Mouse (Mus musculus): ENCODE measurements around the gene Tbcd. TPM values are rescaled to one million over a fixed set of nuclear protein-coding genes. Genes with fewer than 3 reads are reported as not detected.
"Not testable (repeated sequence)": the region's sequence is repeated elsewhere in the genome, so short reads cannot be mapped to it uniquely, and the experiment has no call there.

Tbcd gene
- polyA plus RNA-seq, 1 experiment: 90.0 TPM

DNA sequence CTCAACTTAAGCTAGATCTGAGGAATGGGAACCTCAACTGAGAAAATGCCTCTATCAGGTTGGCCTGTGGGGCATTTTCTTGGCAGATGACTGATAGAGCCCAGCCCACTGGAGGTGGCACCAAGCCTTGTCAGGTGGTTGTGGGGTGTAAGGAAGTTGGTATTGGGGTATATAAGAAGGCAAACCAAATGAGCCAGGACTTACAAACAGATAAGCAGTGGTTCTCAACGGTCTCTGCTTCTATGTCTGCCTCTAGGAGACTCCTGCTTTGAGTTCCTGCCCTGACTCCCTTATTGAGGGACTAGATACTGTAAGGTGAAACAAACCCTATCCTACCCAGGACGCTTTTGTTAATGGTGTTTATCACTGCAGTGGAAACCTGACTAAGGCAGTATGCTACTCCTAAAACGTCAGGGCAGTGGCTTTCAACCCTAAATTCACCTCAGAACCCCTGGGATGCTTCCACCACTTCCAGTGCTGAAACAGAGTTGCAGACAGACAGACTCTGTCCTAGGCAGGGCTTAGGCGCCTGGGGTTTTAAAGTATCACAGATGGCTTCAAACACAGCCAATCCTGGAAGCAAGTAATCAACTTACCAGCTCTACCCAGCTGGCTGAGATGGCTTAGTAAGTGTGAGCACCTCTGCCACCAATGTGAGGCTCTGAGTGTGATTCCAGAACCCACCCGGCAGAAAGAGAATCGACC is 204.2 kb downstream of the Tbcd start:
- H3K27ac ChIP-seq (ENCODE audit: control insufficient read depth, insufficient read depth, low read length): 0 out of 2 replicates have a peak overlapping the region, but pooled peaks have one; percentile 10
- DNase-seq: no peak
- TF ChIP-seq CTCF (IDR thresholded peaks at IDR 0.05; ENCODE audit: borderline replicate concordance, control insufficient read depth, extremely low read depth, insufficient read depth, low read length, poor library complexity) (no peak), POLR2A (IDR thresholded peaks at IDR 0.05; ENCODE audit: control insufficient read depth, extremely low read depth, insufficient read depth, low read length, poor library complexity) (no peak)
- no peaks in the 10 kb centered on the region for H3K27me3 ChIP-seq (ENCODE audit: control insufficient read depth, insufficient read depth, low read length)
- peaks cover 8% of the 10 kb centered on the region for H3K4me1 ChIP-seq (replicated peaks; ENCODE audit: control insufficient read depth, insufficient read depth, low read length)
- no peak overlapping the region for H3K4me3 ChIP-seq (ENCODE audit: control insufficient read depth, insufficient read depth, low read length)
- H3K36me3 ChIP-seq (ENCODE audit: control insufficient read depth, insufficient read depth, low read length): no peaks in the 10 kb centered on the region
- 61% methylated on average over 6 of the region's 6 CpGs for WGBS

DNA sequence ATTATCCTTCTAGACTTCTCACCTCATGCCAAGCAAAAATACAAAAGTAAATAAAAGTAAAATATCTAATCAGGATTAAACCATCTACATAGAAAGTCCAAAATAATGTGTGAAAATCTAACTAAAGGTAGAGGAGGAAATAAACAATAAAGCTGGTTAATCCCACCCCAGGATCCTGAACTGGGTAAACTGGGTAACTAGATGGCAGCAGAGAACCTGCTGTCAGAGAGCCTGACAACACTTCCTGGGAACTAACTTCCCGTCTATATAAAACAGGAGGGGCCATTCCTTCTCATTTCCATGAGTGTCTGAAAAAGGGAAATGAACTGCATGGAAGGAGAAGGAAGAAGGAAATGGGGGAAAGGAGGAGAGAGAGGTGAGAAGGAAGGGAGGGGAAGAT is 206.4 kb downstream of the Tbcd start:
- Histone ChIP-seq H3K4me1 (replicated peaks; ENCODE audit: control insufficient read depth, insufficient read depth, low read length) (peaks cover 8% of the 10 kb centered on the region), H3K27ac (ENCODE audit: control insufficient read depth, insufficient read depth, low read length) (no peak overlapping the region), H3K36me3 (ENCODE audit: control insufficient read depth, insufficient read depth, low read length) (no peaks in the 10 kb centered on the region), H3K4me3 (ENCODE audit: control insufficient read depth, insufficient read depth, low read length) (no peak overlapping the region), H3K27me3 (ENCODE audit: control insufficient read depth, insufficient read depth, low read length) (no peaks in the 10 kb centered on the region)
- no peak for DNase-seq
- TF ChIP-seq CTCF (IDR thresholded peaks at IDR 0.05; ENCODE audit: borderline replicate concordance, control insufficient read depth, extremely low read depth, insufficient read depth, low read length, poor library complexity) (no peak), POLR2A (IDR thresholded peaks at IDR 0.05; ENCODE audit: control insufficient read depth, extremely low read depth, insufficient read depth, low read length, poor library complexity) (no peak)
- 59% methylated on average over 1 of the region's 1 CpGs for WGBS

DNA sequence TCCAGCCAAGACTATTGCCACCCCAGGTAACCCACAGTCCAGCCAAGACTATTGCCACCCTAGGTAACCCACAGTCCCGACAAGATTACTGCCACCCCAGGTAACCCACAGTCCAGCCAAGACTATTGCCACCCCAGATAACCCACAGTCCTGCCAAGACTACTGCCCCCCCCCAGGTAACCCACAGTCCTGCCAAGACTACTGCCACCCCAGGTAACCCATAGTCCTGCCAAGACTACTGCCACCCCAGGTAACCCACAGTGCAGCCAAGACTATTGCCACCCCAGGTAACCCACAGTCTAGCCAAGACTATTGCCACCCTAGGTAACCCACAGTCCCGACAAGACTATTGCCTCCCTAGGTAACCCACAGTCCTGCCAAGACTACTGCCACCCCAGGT is 208.9 kb downstream of the Tbcd start:
- not testable (repeated sequence) for H3K27me3 ChIP-seq (ENCODE audit: control insufficient read depth, insufficient read depth, low read length); H3K36me3 ChIP-seq (ENCODE audit: control insufficient read depth, insufficient read depth, low read length)
- WGBS: 93% methylated on average over 2 of the region's 2 CpGs

DNA sequence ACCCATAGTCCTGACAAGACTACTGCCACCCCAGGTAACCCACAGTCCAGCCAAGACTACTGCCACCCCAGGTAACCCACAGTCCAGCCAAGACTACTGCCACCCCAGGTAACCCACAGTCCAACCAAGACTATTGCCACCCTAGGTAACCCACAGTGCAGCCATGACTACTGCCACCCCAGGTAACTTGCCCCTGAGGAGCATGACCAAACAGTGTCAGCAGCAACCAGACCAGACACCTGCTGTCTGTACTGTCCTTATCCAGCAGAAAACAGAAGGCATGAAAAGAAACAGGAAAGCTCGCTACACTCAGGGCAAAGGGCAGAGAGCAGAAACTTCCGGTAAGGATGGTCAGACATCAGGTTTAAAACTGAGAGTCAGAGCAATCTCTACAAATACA is 209.4 kb downstream of the Tbcd start:
- H3K27ac ChIP-seq (ENCODE audit: control insufficient read depth, insufficient read depth, low read length): no peak overlapping the region
- no peaks in the 10 kb centered on the region for H3K4me1 ChIP-seq (replicated peaks; ENCODE audit: control insufficient read depth, insufficient read depth, low read length)
- H3K4me3 ChIP-seq (ENCODE audit: control insufficient read depth, insufficient read depth, low read length): no peak overlapping the region
- no peak for DNase-seq
- H3K27me3 ChIP-seq (ENCODE audit: control insufficient read depth, insufficient read depth, low read length): no peaks in the 10 kb centered on the region
- TF ChIP-seq POLR2A (IDR thresholded peaks at IDR 0.05; ENCODE audit: control insufficient read depth, extremely low read depth, insufficient read depth, low read length, poor library complexity): no peak
- no peak for TF ChIP-seq CTCF (IDR thresholded peaks at IDR 0.05; ENCODE audit: borderline replicate concordance, control insufficient read depth, extremely low read depth, insufficient read depth, low read length, poor library complexity)
- H3K36me3 ChIP-seq (ENCODE audit: control insufficient read depth, insufficient read depth, low read length): no peaks in the 10 kb centered on the region
- 97% methylated on average over 2 of the region's 2 CpGs for WGBS

More for the DNA sequence above, 208.9 kb downstream of the Tbcd start:
- not testable (repeated sequence) for H3K4me3 ChIP-seq (ENCODE audit: control insufficient read depth, insufficient read depth, low read length); H3K27ac ChIP-seq (ENCODE audit: control insufficient read depth, insufficient read depth, low read length); DNase-seq; H3K4me1 ChIP-seq (replicated peaks; ENCODE audit: control insufficient read depth, insufficient read depth, low read length)

Other genes with a start within 250 kb of the Tbcd start
- 11.2 and 15.0 TPM in 2 replicates for gene Hexdc, start 247.5 kb upstream of the Tbcd start, polyA plus RNA-seq (2012; rRNA removed)
- 6.2 and 7.4 TPM in 2 replicates for gene Ogfod3, start 247.2 kb upstream of the Tbcd start, polyA plus RNA-seq (2012; rRNA removed)
- 87.4 and 106 TPM in 2 replicates for gene Cybc1, start 222.6 kb upstream of the Tbcd start, polyA plus RNA-seq (2012; rRNA removed)
- 100 and 101 TPM in 2 replicates for gene Narf, start 214.7 kb upstream of the Tbcd start, polyA plus RNA-seq (2012; rRNA removed)
- 57.5 and 60.6 TPM in 2 replicates for gene Foxk2, start 192.0 kb upstream of the Tbcd start, polyA plus RNA-seq (2012; rRNA removed)
- gene Wdr45b, start 97.5 kb upstream of the Tbcd start, polyA plus RNA-seq (2012; rRNA removed): 51.3 and 65.9 TPM in 2 replicates
- 0.57 and 0.74 TPM in 2 replicates for gene Rab40b, start 63.7 kb upstream of the Tbcd start, polyA plus RNA-seq (2012; rRNA removed)
- 7.6 and 9.2 TPM in 2 replicates for gene Fn3krp, start 30.5 kb upstream of the Tbcd start, polyA plus RNA-seq (2012; rRNA removed)
- gene Fn3k, start 17.0 kb upstream of the Tbcd start, polyA plus RNA-seq (2012; rRNA removed): 7.0 and 9.5 TPM in 2 replicates
- 2.3 and 2.4 TPM in 2 replicates for gene Zfp750, start 67.4 kb downstream of the Tbcd start, polyA plus RNA-seq (2012; rRNA removed)
- gene B3gntl1, start 221.2 kb downstream of the Tbcd start, polyA plus RNA-seq (2012; rRNA removed): 6.8 and 8.2 TPM in 2 replicates
- 15.2 and 17.6 TPM in 2 replicates for gene Metrnl, start 249.6 kb downstream of the Tbcd start, polyA plus RNA-seq (2012; rRNA removed)

Measured in thymus, adult 2 months (tissue).